Mouse (Mus musculus): Measurements from ENCODE around the gene Mgp. TPM values are rescaled to one million over a fixed set of nuclear protein-coding genes. Genes with fewer than 3 reads are reported as not detected.

Mgp gene
- polyA plus RNA-seq, 1 experiment from 2014 or later = 283 TPM

GRCm38 (mm10) chr6:136848971-136849370 is 26.7 kb downstream of the Mgp start:
- no peak for ATAC-seq (ENCODE audit: insufficient number of reproducible peaks, low FRiP score, low TSS enrichment, low read depth)

GRCm38 (mm10) chr6:136848399-136848798 is 27.2 kb downstream of the Mgp start:
- no peaks in the 10 kb centered on the region for H3K27me3 ChIP-seq
- H3K27ac ChIP-seq (replicated peaks) = no peak overlapping the region
- H3K9ac ChIP-seq = no peak overlapping the region
- H3K9me3 ChIP-seq (replicated peaks) = no peaks in the 10 kb centered on the region
- H3K4me2 ChIP-seq (replicated peaks) = no peak overlapping the region
- ATAC-seq (ENCODE audit: insufficient number of reproducible peaks, low FRiP score, low TSS enrichment, low read depth) = no peak
- no peak overlapping the region for H3K4me3 ChIP-seq (replicated peaks)
- 92% methylated on average over 8 of the region's 8 CpGs for WGBS
- no peaks in the 10 kb centered on the region for H3K36me3 ChIP-seq
- peaks cover 5% of the 10 kb centered on the region for H3K4me1 ChIP-seq

More at GRCm38 (mm10) chr6:136848971-136849370, 26.7 kb downstream of the Mgp start:
- H3K27ac ChIP-seq (replicated peaks) = no peak overlapping the region
- peaks cover 5% of the 10 kb centered on the region for H3K4me1 ChIP-seq
- H3K4me3 ChIP-seq (replicated peaks) = no peak overlapping the region
- H3K27me3 ChIP-seq = no peaks in the 10 kb centered on the region
- no peaks in the 10 kb centered on the region for H3K36me3 ChIP-seq
- WGBS = 85% methylated on average over 5 of the region's 5 CpGs
- no peaks in the 10 kb centered on the region for H3K9me3 ChIP-seq (replicated peaks)
- no peak overlapping the region for H3K9ac ChIP-seq
- no peak overlapping the region for H3K4me2 ChIP-seq (replicated peaks)

- Histone ChIP-seq H3K4me3 (replicated peaks) (no peak overlapping the region), H3K27me3 (no peaks in the 10 kb centered on the region), H3K9me3 (replicated peaks) (no peaks in the 10 kb centered on the region), H3K36me3 (no peaks in the 10 kb centered on the region), H3K27ac (replicated peaks) (no peak overlapping the region), H3K4me2 (replicated peaks) (no peak overlapping the region), H3K9ac (no peak overlapping the region), H3K4me1 (peaks cover 3% of the 10 kb centered on the region)
- 30% methylated on average over 2 of the region's 2 CpGs for WGBS
- no peak for ATAC-seq (ENCODE audit: insufficient number of reproducible peaks, low FRiP score, low TSS enrichment, low read depth)
These were observed 27.8 kb downstream of the Mgp start for GRCm38 (mm10) chr6:136847790-136848189.

- H3K4me1 ChIP-seq = no peaks in the 10 kb centered on the region
- H3K27ac ChIP-seq (replicated peaks) = no peak overlapping the region
- no peak overlapping the region for H3K4me3 ChIP-seq (replicated peaks)
- H3K27me3 ChIP-seq = no peaks in the 10 kb centered on the region
- H3K4me2 ChIP-seq (replicated peaks) = no peak overlapping the region
- H3K9me3 ChIP-seq (replicated peaks) = no peaks in the 10 kb centered on the region
- no peak overlapping the region for H3K9ac ChIP-seq
- WGBS = 88% methylated on average over 3 of the region's 3 CpGs
- ATAC-seq (ENCODE audit: insufficient number of reproducible peaks, low FRiP score, low TSS enrichment, low read depth) = no peak
- H3K36me3 ChIP-seq = no peaks in the 10 kb centered on the region
These were observed 28.4 kb downstream of the Mgp start for GRCm38 (mm10) chr6:136847267-136847666.

- Histone ChIP-seq H3K4me3 (replicated peaks) (no peak overlapping the region), H3K4me1 (no peaks in the 10 kb centered on the region), H3K27ac (replicated peaks) (no peak overlapping the region), H3K4me2 (replicated peaks) (no peak overlapping the region), H3K9me3 (replicated peaks) (no peaks in the 10 kb centered on the region), H3K9ac (no peak overlapping the region), H3K27me3 (no peaks in the 10 kb centered on the region), H3K36me3 (no peaks in the 10 kb centered on the region)
- 59% methylated on average over 5 of the region's 5 CpGs for WGBS
- ATAC-seq (ENCODE audit: insufficient number of reproducible peaks, low FRiP score, low TSS enrichment, low read depth) = no peak
These were observed 29.7 kb downstream of the Mgp start for GRCm38 (mm10) chr6:136845706-136846480.

GRCm38 (mm10) chr6:136844903-136845302 is 30.7 kb downstream of the Mgp start:
- Histone ChIP-seq H3K27ac (replicated peaks) (no peak overlapping the region), H3K4me3 (replicated peaks) (no peak overlapping the region), H3K36me3 (no peaks in the 10 kb centered on the region), H3K4me1 (no peaks in the 10 kb centered on the region), H3K9me3 (replicated peaks) (no peaks in the 10 kb centered on the region), H3K4me2 (replicated peaks) (no peak overlapping the region), H3K27me3 (no peaks in the 10 kb centered on the region), H3K9ac (no peak overlapping the region)
- no peak for ATAC-seq (ENCODE audit: insufficient number of reproducible peaks, low FRiP score, low TSS enrichment, low read depth)
- 47% methylated on average over 2 of the region's 2 CpGs for WGBS

GRCm38 (mm10) chr6:136837323-136837722 is 38.3 kb downstream of the Mgp start:
- no peaks in the 10 kb centered on the region for H3K9me3 ChIP-seq (replicated peaks)
- H3K9ac ChIP-seq = no peak overlapping the region
- 75% methylated on average over 3 of the region's 3 CpGs for WGBS
- H3K4me3 ChIP-seq (replicated peaks) = no peak overlapping the region
- H3K36me3 ChIP-seq = no peaks in the 10 kb centered on the region
- H3K27me3 ChIP-seq = no peaks in the 10 kb centered on the region
- no peak overlapping the region for H3K4me2 ChIP-seq (replicated peaks)
- H3K27ac ChIP-seq (replicated peaks) = no peak overlapping the region
- H3K4me1 ChIP-seq = 0 out of 2 replicates have a peak, but pooled peaks cover 6% of the 10 kb centered on the region
- ATAC-seq (ENCODE audit: insufficient number of reproducible peaks, low FRiP score, low TSS enrichment, low read depth) = no peak

- Histone ChIP-seq H3K4me1 (0 out of 2 replicates have a peak, but pooled peaks cover 6% of the 10 kb centered on the region), H3K4me2 (replicated peaks) (no peak within 1 kb of the TSS), H3K36me3 (no peaks in the 10 kb centered on the region), H3K4me3 (replicated peaks) (peak within 1 kb of the TSS; percentile 2; the same call in 1 of the 2 replicates), H3K9ac (no peak within 1 kb of the TSS), H3K27me3 (peaks cover 4% of the 10 kb centered on the region; the same call in 1 of the 2 replicates), H3K27ac (replicated peaks) (no peak within 1 kb of the TSS), H3K9me3 (replicated peaks) (no peaks in the 10 kb centered on the region)
- 28% methylated on average over 4 of the region's 4 CpGs for WGBS
- ATAC-seq (ENCODE audit: insufficient number of reproducible peaks, low FRiP score, low TSS enrichment, low read depth) = no peak
These were observed 40.3 kb downstream of the Mgp start, which contains the start of gene Smco3 for GRCm38 (mm10) chr6:136835352-136835751. Smco3 (minus strand) TSS chr6:136835452.

- H3K9ac ChIP-seq = no peak overlapping the region
- ATAC-seq (ENCODE audit: insufficient number of reproducible peaks, low FRiP score, low TSS enrichment, low read depth) = no peak
- H3K27me3 ChIP-seq = peaks cover 4% of the 10 kb centered on the region; the same call in 1 of the 2 replicates
- H3K4me1 ChIP-seq = peaks cover 10% of the 10 kb centered on the region
- no peaks in the 10 kb centered on the region for H3K9me3 ChIP-seq (replicated peaks)
- H3K27ac ChIP-seq (replicated peaks) = no peak overlapping the region
- 58% methylated on average over 5 of the region's 5 CpGs for WGBS
- H3K36me3 ChIP-seq = no peaks in the 10 kb centered on the region
- no peak overlapping the region for H3K4me3 ChIP-seq (replicated peaks)
- H3K4me2 ChIP-seq (replicated peaks) = no peak overlapping the region
These were observed 43.9 kb downstream of the Mgp start for GRCm38 (mm10) chr6:136831712-136832111.

GRCm38 (mm10) chr6:136828681-136829080 is 46.9 kb downstream of the Mgp start:
- Histone ChIP-seq H3K9me3 (replicated peaks) (no peaks in the 10 kb centered on the region), H3K4me2 (replicated peaks) (peak overlapping the region; percentile 55), H3K9ac (peak overlapping the region; percentile 37), H3K4me1 (peaks cover 5% of the 10 kb centered on the region), H3K36me3 (peaks cover 15% of the 10 kb centered on the region), H3K27ac (replicated peaks) (peak overlapping the region; percentile 89), H3K4me3 (replicated peaks) (peak overlapping the region; percentile 100), H3K27me3 (peaks cover 4% of the 10 kb centered on the region; the same call in 1 of the 2 replicates)
- 27% methylated on average over 4 of the region's 4 CpGs for WGBS
- no peak for ATAC-seq (ENCODE audit: insufficient number of reproducible peaks, low FRiP score, low TSS enrichment, low read depth)

GRCm38 (mm10) chr6:136827881-136828561 is 47.6 kb downstream of the Mgp start, which contains the start of gene Wbp11:
Wbp11 (minus strand) TSS chr6:136828233.
- Histone ChIP-seq H3K9ac (peak within 1 kb of the TSS; percentile 99), H3K9me3 (replicated peaks) (no peaks in the 10 kb centered on the region), H3K4me1 (peaks cover 5% of the 10 kb centered on the region), H3K36me3 (peaks cover 19% of the 10 kb centered on the region), H3K4me3 (replicated peaks) (peak within 1 kb of the TSS; percentile 100), H3K27me3 (peaks cover 4% of the 10 kb centered on the region; the same call in 1 of the 2 replicates), H3K4me2 (replicated peaks) (peak within 1 kb of the TSS; percentile 68), H3K27ac (replicated peaks) (peak within 1 kb of the TSS; percentile 89)
- ATAC-seq (ENCODE audit: insufficient number of reproducible peaks, low FRiP score, low TSS enrichment, low read depth) = peak; percentile 100
- WGBS = under 1% methylated on average over 40 of the region's 45 CpGs

All from embryonic facial prominence, embryonic 15.5 days (tissue).